Mouse (Mus musculus) CH12.LX (cell line): ENCODE results near the gene Terf2. TPM values are rescaled to one million over a fixed set of nuclear protein-coding genes. Genes with fewer than 3 reads are reported as not detected.
A peak's percentile ranks its signal among the peaks of the same experiment; 100 is the strongest.

Experiments
- DNase-seq: peaks from one replicate; pipeline ENCODE4 v3.0.0-alpha.2; 2013; ENCODE audit errors: extremely low read depth
- H3K27ac ChIP-seq: 2 replicates; pipeline ENCODE4 v1.5.1; 2012; ENCODE audit warnings: low read depth, mild to moderate bottlenecking, control low read depth, moderate library complexity; ENCODE audit not compliant: insufficient read depth
- H3K27me3 ChIP-seq: replicated peaks from 2 replicates; pipeline ENCODE3; 2012; ENCODE audit warnings: inconsistent platforms
- H3K36me3 ChIP-seq, 2 experiments: replicated peaks in 1 of 2; 2 replicates each; pipeline versions ENCODE3 to v1.6.1; 2012; ENCODE audit warnings: inconsistent platforms in 1 of 2, low read length in 1 of 2, mild to moderate bottlenecking in 1 of 2, mixed read lengths in 1 of 2, moderate library complexity in 1 of 2; ENCODE audit not compliant: control insufficient read depth in 1 of 2, insufficient read depth in 1 of 2
- H3K4me1 ChIP-seq, 2 experiments: 2 replicates each; pipeline ENCODE4 v1.6.1; 2012; ENCODE audit warnings: inconsistent platforms in 1 of 2, moderate library complexity in 1 of 2; ENCODE audit not compliant: insufficient read depth in 2 of 2, control insufficient read depth in 1 of 2
- H3K4me2 ChIP-seq: 2 replicates; pipeline ENCODE4 v1.6.1; 2012; ENCODE audit warnings: low read depth, mild to moderate bottlenecking, control low read depth; ENCODE audit not compliant: poor library complexity, insufficient read depth, severe bottlenecking
- H3K4me3 ChIP-seq, 3 experiments: fragments of 150-350 bp in 1 of 3; sonication (generic) in 1 of 3; replicated peaks in 1 of 3; 2 replicates each; pipeline versions ENCODE3 to v1.5.1; 2011 to 2012; ENCODE audit warnings: low read depth in 2 of 3, low read length in 2 of 3, mild to moderate bottlenecking in 2 of 3, moderate library complexity in 2 of 3, control low read depth in 1 of 3, improper control_type of control experiment in 1 of 3, inconsistent platforms in 1 of 3, mixed read lengths in 1 of 3; ENCODE audit not compliant: poor library complexity in 1 of 3
- H3K79me2 ChIP-seq: replicated peaks from 2 replicates; pipeline ENCODE4 v1.6.1; 2012; ENCODE audit warnings: mild to moderate bottlenecking, moderate library complexity; ENCODE audit not compliant: control insufficient read depth, poor library complexity, insufficient read depth, severe bottlenecking; ENCODE audit errors: extremely low read depth
- H3K9ac ChIP-seq: 2 replicates; pipeline ENCODE4 v1.6.1; 2012; ENCODE audit warnings: low read depth, mild to moderate bottlenecking, control low read depth, moderate library complexity; ENCODE audit not compliant: insufficient read depth
- H3K9me3 ChIP-seq: replicated peaks from 2 replicates; pipeline ENCODE3; 2012; ENCODE audit warnings: low read length, inconsistent platforms, mixed read lengths
- CHD2 ChIP-seq: IDR thresholded peaks from 2 replicates; pipeline ENCODE4 v1.6.1; 2011; ENCODE audit warnings: low read length, improper control_type of control experiment
- CTCF ChIP-seq, 2 experiments: IDR thresholded peaks in 1 of 2; conservative IDR thresholded peaks in 1 of 2; 2 replicates each; pipeline ENCODE4 v1.5.1; 2011 to 2012; ENCODE audit warnings: low read depth in 2 of 2, low read length in 2 of 2, improper control_type of control experiment in 1 of 2, inconsistent platforms in 1 of 2, mild to moderate bottlenecking in 1 of 2, moderate library complexity in 1 of 2
- E2F4 ChIP-seq: IDR thresholded peaks from 2 replicates; pipeline ENCODE4 v1.6.1; 2011; ENCODE audit warnings: low read depth, low read length, improper control_type of control experiment; ENCODE audit not compliant: insufficient replicate concordance
- ELF1 ChIP-seq: IDR thresholded peaks from 2 replicates; pipeline ENCODE4 v1.6.1; 2014; ENCODE audit warnings: low read depth, mild to moderate bottlenecking, inconsistent platforms, low read length, improper control_type of control experiment
- MAX ChIP-seq: IDR thresholded peaks from 2 replicates; pipeline ENCODE4 v1.6.1; 2011; ENCODE audit warnings: low read length, improper control_type of control experiment
- MXI1 ChIP-seq: IDR thresholded peaks from 2 replicates; pipeline ENCODE4 v1.6.1; 2011; ENCODE audit warnings: mild to moderate bottlenecking, low read depth, low read length, improper control_type of control experiment
- NELFE ChIP-seq: IDR thresholded peaks from 2 replicates; pipeline ENCODE4 v1.6.1; 2011; ENCODE audit warnings: low read depth, low read length, improper control_type of control experiment
- UBTF ChIP-seq: IDR thresholded peaks from 2 replicates; pipeline ENCODE4 v1.6.1; 2012; ENCODE audit warnings: low read depth, mild to moderate bottlenecking, inconsistent platforms, low read length, improper control_type of control experiment, moderate library complexity
- ZKSCAN1 ChIP-seq: IDR thresholded peaks from 2 replicates; pipeline ENCODE4 v1.6.1; 2012; ENCODE audit warnings: low read depth, inconsistent platforms, low read length, improper control_type of control experiment, borderline replicate concordance
- dilution Hi-C: fragments of 300-500 bp; cut with MboI; formaldehyde crosslinking; loops from 2 replicates; pipeline ENCODE4 v1.14.3; 2020; ENCODE audit warnings: low sequenced_read_pairs; ENCODE audit not compliant: extremely low pct_unique_long_range_greater_than_20kb, extremely low pct_ligation_motif_present
- in situ Hi-C: fragments of 300-500 bp; cut with MboI; formaldehyde crosslinking; loops from 3 replicates; pipeline ENCODE4 v1.14.3; 2019; ENCODE audit warnings: low sequenced_read_pairs, low pct_ligation_motif_present, low pct_unique_long_range_greater_than_20kb, mixed read lengths
- polyA plus RNA-seq: library from polyadenylated mRNA; unstranded; fragments of >175 nt; gene quantifications from 2 replicates; pipeline ENCODE4 v1.2.1, GENCODE M21; 2012; ENCODE audit warnings: low read depth; ENCODE audit not compliant: insufficient read length
- total RNA-seq, 2 experiments: library from RNA; depleted of rRNA; stranded (reverse); fragments of 300-350 nt in 1 of 2; fragments of >200 nt in 1 of 2; gene quantifications; 2 replicates each; pipeline ENCODE4 v1.2.3; 2012 to 2014

The Terf2 gene
- total and polyA plus RNA-seq, 3 experiments = 12.5 to 33.7 (median 18.3) TPM

- Histone ChIP-seq H3K9me3 (no peaks in the 10 kb centered on the region), H3K9ac (no peak overlapping the region), H3K4me1 (peaks cover 0 to 2% of the 10 kb centered on the region in 2 experiments; a peak in 1 of 4 replicates), H3K27ac (no peak overlapping the region), H3K79me2 (no peaks in the 10 kb centered on the region), H3K4me2 (no peak overlapping the region), H3K4me3 (no peak overlapping the region), H3K27me3 (no peaks in the 10 kb centered on the region), H3K36me3 (no peaks in the 10 kb centered on the region)
- no peak for DNase-seq
- dilution Hi-C loops (no loop called here), in situ Hi-C loops (loop anchor here (5.0 to 25.0 kb wide), 2 partner anchors 211 to 451 kb away; no protein-coding TSS in a partner anchor)
- no peak for TF ChIP-seq NELFE
- TF ChIP-seq E2F4 = no peak
- TF ChIP-seq MAX = no peak
These were observed 15.2 kb upstream of the Terf2 start for GRCm38 (mm10) chr8:107111340-107112105.

GRCm38 (mm10) chr8:107110629-107111330 lies 14.4 kb upstream of the Terf2 start:
- dilution Hi-C loops = no loop called here

GRCm38 (mm10) chr8:107109816-107110435 lies 13.6 kb upstream of the Terf2 start:
- no peak for DNase-seq
- in situ Hi-C loops = loop anchor here (5.0 to 25.0 kb wide), 2 partner anchors 212 to 452 kb away; no protein-coding TSS in a partner anchor
- dilution Hi-C loops = no loop called here
- H3K9ac ChIP-seq = no peak overlapping the region
- H3K4me2 ChIP-seq = no peak overlapping the region
- H3K27me3 ChIP-seq = no peaks in the 10 kb centered on the region
- no peaks in the 10 kb centered on the region for H3K79me2 ChIP-seq
- no peaks in the 10 kb centered on the region for H3K4me1 ChIP-seq
- H3K36me3 ChIP-seq = no peaks in the 10 kb centered on the region
- H3K9me3 ChIP-seq = no peaks in the 10 kb centered on the region
- no peak overlapping the region for H3K27ac ChIP-seq
- H3K4me3 ChIP-seq = no peak overlapping the region
- TF ChIP-seq ELF1 (no peak), CTCF (conservative IDR thresholded peaks at IDR 0.05 in 1 of 2, IDR thresholded peaks at IDR 0.05 in 1 of 2; ENCODE audit: low read depth in 2 of 2, low read length in 2 of 2) (peak in 1 of 2 experiments; percentile 29; a peak in 2 of 4 replicates)

More at GRCm38 (mm10) chr8:107110629-107111330, 14.4 kb upstream of the Terf2 start:
- no peak overlapping the region for H3K9ac ChIP-seq
- DNase-seq = no peak
- in situ Hi-C loops = loop anchor here (5.0 to 25.0 kb wide), 2 partner anchors 212 to 452 kb away; no protein-coding TSS in a partner anchor
- no peaks in the 10 kb centered on the region for H3K27me3 ChIP-seq
- no peak overlapping the region for H3K4me2 ChIP-seq
- H3K4me1 ChIP-seq = peaks cover 0 to under 1% of the 10 kb centered on the region in 2 experiments; a peak in 1 of 4 replicates
- no peak overlapping the region for H3K27ac ChIP-seq
- no peaks in the 10 kb centered on the region for H3K36me3 ChIP-seq
- H3K9me3 ChIP-seq = no peaks in the 10 kb centered on the region
- H3K79me2 ChIP-seq = no peaks in the 10 kb centered on the region
- no peak overlapping the region for H3K4me3 ChIP-seq
- TF ChIP-seq UBTF (no peak), CHD2 (no peak), MXI1 (no peak), ZKSCAN1 (no peak)
